Mouse (Mus musculus) bone marrow, adult 2 months (tissue): ENCODE measurements around the gene Tomm40l.

ENCODE experiments used
- CTCF ChIP-seq: fragments of 200-500 bp; IDR thresholded peaks from 2 replicates; pipeline ENCODE4 v1.5.1; 2011; ENCODE audit warnings: low read length, control low read depth; ENCODE audit not compliant: control insufficient read depth, insufficient read depth
- POLR2A ChIP-seq: fragments of 200-500 bp; IDR thresholded peaks from 2 replicates; pipeline ENCODE4 v1.6.1; 2011; ENCODE audit warnings: low read depth, mild to moderate bottlenecking, control low read depth, low read length, borderline replicate concordance; ENCODE audit not compliant: control insufficient read depth

- no peak for TF ChIP-seq POLR2A
- no peak for TF ChIP-seq CTCF
Observed at GRCm38 (mm10) chr1:171272086-171272485, 49.8 kb upstream of the Tomm40l start.
